Mouse (Mus musculus): ENCODE data around the gene Aldh1a2. TPM values are rescaled to one million over a fixed set of nuclear protein-coding genes. Genes with fewer than 3 reads are reported as not detected.

The Aldh1a2 gene
- polyA plus RNA-seq, 1 experiment: not detected

- Histone ChIP-seq H3K4me3 (replicated peaks) (no peak overlapping the region), H3K9me3 (no peaks in the 10 kb centered on the region), H3K36me3 (replicated peaks; ENCODE audit: low read length) (no peaks in the 10 kb centered on the region), H3K4me1 (no peaks in the 10 kb centered on the region), H3K27me3 (replicated peaks) (peaks cover 29% of the 10 kb centered on the region)
- TF ChIP-seq FLI1 (IDR thresholded peaks at IDR 0.05; ENCODE audit: low read length) (no peak), GATA1 (IDR thresholded peaks at IDR 0.05; ENCODE audit: borderline replicate concordance, low read length) (no peak)
Observed at GRCm38 (mm10) chr9:71317096-71317920, 101.7 kb downstream of the Aldh1a2 start.

GRCm38 (mm10) chr9:71317921-71318241 is 102.3 kb downstream of the Aldh1a2 start:
- no peak for TF ChIP-seq FLI1 (IDR thresholded peaks at IDR 0.05; ENCODE audit: low read length)
- no peak for TF ChIP-seq GATA1 (IDR thresholded peaks at IDR 0.05; ENCODE audit: borderline replicate concordance, low read length)

GRCm38 (mm10) chr9:71319776-71320175 is 104.2 kb downstream of the Aldh1a2 start:
- H3K36me3 ChIP-seq (replicated peaks; ENCODE audit: low read length): no peaks in the 10 kb centered on the region

More at GRCm38 (mm10) chr9:71317921-71318241, 102.3 kb downstream of the Aldh1a2 start:
- Histone ChIP-seq H3K27me3 (replicated peaks) (peaks cover 29% of the 10 kb centered on the region), H3K9me3 (no peaks in the 10 kb centered on the region), H3K4me1 (no peaks in the 10 kb centered on the region), H3K4me3 (replicated peaks) (no peak overlapping the region), H3K36me3 (replicated peaks; ENCODE audit: low read length) (no peaks in the 10 kb centered on the region)

GRCm38 (mm10) chr9:71320246-71321155 is 104.9 kb downstream of the Aldh1a2 start:
- Histone ChIP-seq H3K36me3 (replicated peaks; ENCODE audit: low read length) (no peaks in the 10 kb centered on the region), H3K4me1 (no peaks in the 10 kb centered on the region), H3K4me3 (replicated peaks) (no peak overlapping the region), H3K27me3 (replicated peaks) (peaks cover 34% of the 10 kb centered on the region), H3K9me3 (no peaks in the 10 kb centered on the region)
- TF ChIP-seq FLI1 (IDR thresholded peaks at IDR 0.05; ENCODE audit: low read length): no peak

More at GRCm38 (mm10) chr9:71319776-71320175, 104.2 kb downstream of the Aldh1a2 start:
- no peak overlapping the region for H3K4me3 ChIP-seq (replicated peaks)
- TF ChIP-seq GATA1 (IDR thresholded peaks at IDR 0.05; ENCODE audit: borderline replicate concordance, low read length): no peak
- no peak for TF ChIP-seq FLI1 (IDR thresholded peaks at IDR 0.05; ENCODE audit: low read length)
- no peaks in the 10 kb centered on the region for H3K9me3 ChIP-seq
- H3K4me1 ChIP-seq: no peaks in the 10 kb centered on the region
- peaks cover 28% of the 10 kb centered on the region for H3K27me3 ChIP-seq (replicated peaks)

- no peaks in the 10 kb centered on the region for H3K9me3 ChIP-seq
- H3K36me3 ChIP-seq (replicated peaks; ENCODE audit: low read length): no peaks in the 10 kb centered on the region
- H3K27me3 ChIP-seq (replicated peaks): peaks cover 33% of the 10 kb centered on the region
- TF ChIP-seq GATA1 (IDR thresholded peaks at IDR 0.05; ENCODE audit: borderline replicate concordance, low read length) (no peak), FLI1 (IDR thresholded peaks at IDR 0.05; ENCODE audit: low read length) (no peak)
- H3K4me1 ChIP-seq: no peaks in the 10 kb centered on the region
- no peak overlapping the region for H3K4me3 ChIP-seq (replicated peaks)
Observed at GRCm38 (mm10) chr9:71321436-71321835, 105.8 kb downstream of the Aldh1a2 start.

GRCm38 (mm10) chr9:71321871-71322270 is 106.3 kb downstream of the Aldh1a2 start:
- Histone ChIP-seq H3K9me3 (no peaks in the 10 kb centered on the region), H3K4me3 (replicated peaks) (no peak overlapping the region), H3K36me3 (replicated peaks; ENCODE audit: low read length) (no peaks in the 10 kb centered on the region), H3K27me3 (replicated peaks) (peaks cover 33% of the 10 kb centered on the region), H3K4me1 (no peaks in the 10 kb centered on the region)
- TF ChIP-seq GATA1 (IDR thresholded peaks at IDR 0.05; ENCODE audit: borderline replicate concordance, low read length): no peak
- TF ChIP-seq FLI1 (IDR thresholded peaks at IDR 0.05; ENCODE audit: low read length): no peak

- H3K9me3 ChIP-seq: no peaks in the 10 kb centered on the region
- H3K36me3 ChIP-seq (replicated peaks; ENCODE audit: low read length): no peaks in the 10 kb centered on the region
- H3K4me1 ChIP-seq: no peaks in the 10 kb centered on the region
- TF ChIP-seq GATA1 (IDR thresholded peaks at IDR 0.05; ENCODE audit: borderline replicate concordance, low read length) (no peak), FLI1 (IDR thresholded peaks at IDR 0.05; ENCODE audit: low read length) (no peak)
- peaks cover 30% of the 10 kb centered on the region for H3K27me3 ChIP-seq (replicated peaks)
- H3K4me3 ChIP-seq (replicated peaks): no peak overlapping the region
Observed at GRCm38 (mm10) chr9:71323303-71323952, 107.8 kb downstream of the Aldh1a2 start.

- Histone ChIP-seq H3K9me3 (no peaks in the 10 kb centered on the region), H3K36me3 (replicated peaks; ENCODE audit: low read length) (no peaks in the 10 kb centered on the region), H3K27me3 (replicated peaks) (peaks cover 30% of the 10 kb centered on the region), H3K4me3 (replicated peaks) (no peak overlapping the region), H3K4me1 (no peaks in the 10 kb centered on the region)
- TF ChIP-seq FLI1 (IDR thresholded peaks at IDR 0.05; ENCODE audit: low read length) (no peak), GATA1 (IDR thresholded peaks at IDR 0.05; ENCODE audit: borderline replicate concordance, low read length) (no peak)
Observed at GRCm38 (mm10) chr9:71324060-71324459, 108.5 kb downstream of the Aldh1a2 start.

- peaks cover 26% of the 10 kb centered on the region for H3K27me3 ChIP-seq (replicated peaks)
- no peak overlapping the region for H3K4me3 ChIP-seq (replicated peaks)
- H3K4me1 ChIP-seq: no peaks in the 10 kb centered on the region
- no peaks in the 10 kb centered on the region for H3K36me3 ChIP-seq (replicated peaks; ENCODE audit: low read length)
- H3K9me3 ChIP-seq: no peaks in the 10 kb centered on the region
- no peak for TF ChIP-seq GATA1 (IDR thresholded peaks at IDR 0.05; ENCODE audit: borderline replicate concordance, low read length)
- no peak for TF ChIP-seq FLI1 (IDR thresholded peaks at IDR 0.05; ENCODE audit: low read length)
Observed at GRCm38 (mm10) chr9:71326261-71326660, 110.7 kb downstream of the Aldh1a2 start.
